Mouse (Mus musculus) C2C12 (cell line): ENCODE measurements around the gene Exosc7.

Experiments
- CTCF ChIP-seq: IDR thresholded peaks from one replicate; pipeline ENCODE4 v1.5.1; 2011; ENCODE audit not compliant: control insufficient read depth, insufficient read depth, insufficient read length
- FOSL1 ChIP-seq: IDR thresholded peaks from one replicate; pipeline ENCODE4 v1.8.0; 2011; ENCODE audit warnings: mild to moderate bottlenecking, low read length; ENCODE audit not compliant: poor library complexity, insufficient read depth, severe bottlenecking

- no peak for TF ChIP-seq CTCF
- TF ChIP-seq FOSL1 = no peak
Measured at GRCm38 (mm10) chr9:123079149-123079548, 33.9 kb upstream of the Exosc7 start.
